Mouse (Mus musculus): Measurements from ENCODE around the gene Rbck1.

DNA sequence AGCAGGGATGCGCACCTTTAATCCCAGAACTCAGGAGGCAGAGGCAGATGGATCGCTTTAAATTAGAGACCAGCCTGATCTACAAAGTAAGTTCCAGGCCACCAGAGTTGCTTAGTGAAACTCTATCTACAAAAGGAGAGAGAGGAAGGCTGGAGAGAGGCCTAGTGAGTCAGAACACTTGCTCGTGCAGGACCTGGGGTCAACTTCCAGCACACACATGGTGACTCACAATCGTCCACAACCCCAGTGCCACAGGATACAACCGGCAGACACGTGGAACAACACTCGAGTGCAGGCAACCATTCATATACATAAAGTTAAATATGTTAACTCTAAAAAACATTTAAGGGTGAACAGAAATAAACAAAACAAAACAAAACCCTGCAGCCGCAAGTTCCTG lies 5.8 kb downstream of the Rbck1 start:
- TF ChIP-seq CTCF (IDR thresholded peaks at IDR 0.05; ENCODE audit: control insufficient read depth, insufficient read depth, low read length) (no peak), POLR2A (IDR thresholded peaks at IDR 0.05; ENCODE audit: borderline replicate concordance, control insufficient read depth, low read depth, low read length) (no peak)
